Mouse (Mus musculus): ENCODE results near the gene Apol7b. TPM values are rescaled to one million over a fixed set of nuclear protein-coding genes. Genes with fewer than 3 reads are reported as not detected.
"Not testable (repeated sequence)": the region's sequence is repeated elsewhere in the genome, so short reads cannot be mapped to it uniquely, and the experiment has no call there.

Gene Apol7b
- total RNA-seq, 2 experiments from 2014 or later, result 0.34 to 0.35 TPM

- peak in 1 of 2 experiments; percentile 18 for DNase-seq (ENCODE audit: low spot score in 2 of 2)
- intact Hi-C loops (cut with DNase I), result not testable (repeated sequence)
These were observed 49.7 kb downstream of the Apol7b start for GRCm38 (mm10) chr15:77397450-77398132.

- intact Hi-C loops (cut with DNase I); DNase-seq (ENCODE audit: low spot score in 2 of 2): not testable (repeated sequence)
These were observed 53.5 kb downstream of the Apol7b start for GRCm38 (mm10) chr15:77393832-77394231.

- no peak for DNase-seq (ENCODE audit: low spot score in 2 of 2)
- intact Hi-C loops (cut with DNase I), result no loop called here
These were observed 59.8 kb downstream of the Apol7b start for GRCm38 (mm10) chr15:77387462-77387861.

- intact Hi-C loops (cut with DNase I), result no loop called here
- DNase-seq (ENCODE audit: low spot score in 2 of 2), result no peak
These were observed 62.8 kb downstream of the Apol7b start for GRCm38 (mm10) chr15:77384340-77385030.

- intact Hi-C loops (cut with DNase I), result no loop called here
- DNase-seq (ENCODE audit: low spot score in 2 of 2), result no peak
These were observed 64.4 kb downstream of the Apol7b start for GRCm38 (mm10) chr15:77382880-77383279.

GRCm38 (mm10) chr15:77382271-77382850, 64.9 kb downstream of the Apol7b start:
- intact Hi-C loops (cut with DNase I), result no loop called here
- no peak for DNase-seq (ENCODE audit: low spot score in 2 of 2)

- intact Hi-C loops (cut with DNase I), result no loop called here
- no peak for DNase-seq (ENCODE audit: low spot score in 2 of 2)
These were observed 65.8 kb downstream of the Apol7b start for GRCm38 (mm10) chr15:77381481-77381880.

GRCm38 (mm10) chr15:77379921-77380320, 67.4 kb downstream of the Apol7b start:
- DNase-seq (ENCODE audit: low spot score in 2 of 2), result no peak

GRCm38 (mm10) chr15:77377419-77377818, 69.9 kb downstream of the Apol7b start:
- no peak for DNase-seq (ENCODE audit: low spot score in 2 of 2)
- intact Hi-C loops (cut with DNase I), result no loop called here

More at GRCm38 (mm10) chr15:77379921-77380320, 67.4 kb downstream of the Apol7b start:
- intact Hi-C loops (cut with DNase I), result no loop called here

GRCm38 (mm10) chr15:77376920-77377319, 70.4 kb downstream of the Apol7b start:
- DNase-seq (ENCODE audit: low spot score in 2 of 2), result no peak
- intact Hi-C loops (cut with DNase I), result no loop called here

Other genes with a start within 250 kb of the Apol7b start
- 100 to 1,000 TPM; 217 to 276 TPM for gene Rbfox2, start 140.5 kb downstream of the Apol7b start, total RNA-seq (2021)
- gene Apol7a, start 48.4 kb downstream of the Apol7b start, total RNA-seq (2021), result under 1 TPM; 0.39 to 0.50 TPM
- gene Apol9a, start 36.4 kb downstream of the Apol7b start, total RNA-seq (2021), result under 1 TPM in 1 of 2 experiments, not detected in 1; 0.25 TPM
- not detected for gene Apol10a, start 29.6 kb upstream of the Apol7b start, total RNA-seq (2021)
- not detected for gene Apol11a, start 60.8 kb upstream of the Apol7b start, total RNA-seq (2021)
- gene Apol7c, start 85.8 kb upstream of the Apol7b start, total RNA-seq (2021), result not detected
- not detected for gene 1700025B11Rik, start 114.4 kb upstream of the Apol7b start, total RNA-seq (2021)
- gene Apol10b, start 148.6 kb upstream of the Apol7b start, total RNA-seq (2021), result under 1 TPM in 1 of 2 experiments, not detected in 1; 0.23 TPM
- not detected for gene Gm36245, start 151.8 kb upstream of the Apol7b start, total RNA-seq (2021)
- gene Apol11b, start 195.8 kb upstream of the Apol7b start, total RNA-seq (2021), result not detected